Mouse (Mus musculus) kidney, adult 10 weeks (tissue): ENCODE results near the gene Rbm11. TPM values are rescaled to one million over a fixed set of nuclear protein-coding genes. Genes with fewer than 3 reads are reported as not detected.

Experiments
- polyA plus RNA-seq: library from polyadenylated mRNA; stranded (reverse); fragments of 350-450 nt; fragmentation: Illumina TruSeq; extraction: RNeasy Lipid Tissue Mini Kit (QIAGEN cat#74804); gene quantifications from one replicate; pipeline ENCODE4 v1.2.3, GENCODE M21; 2014; ENCODE audit warnings: low read depth, low replicate concordance

Gene Rbm11
- 2.4 TPM for polyA plus RNA-seq

DNA sequence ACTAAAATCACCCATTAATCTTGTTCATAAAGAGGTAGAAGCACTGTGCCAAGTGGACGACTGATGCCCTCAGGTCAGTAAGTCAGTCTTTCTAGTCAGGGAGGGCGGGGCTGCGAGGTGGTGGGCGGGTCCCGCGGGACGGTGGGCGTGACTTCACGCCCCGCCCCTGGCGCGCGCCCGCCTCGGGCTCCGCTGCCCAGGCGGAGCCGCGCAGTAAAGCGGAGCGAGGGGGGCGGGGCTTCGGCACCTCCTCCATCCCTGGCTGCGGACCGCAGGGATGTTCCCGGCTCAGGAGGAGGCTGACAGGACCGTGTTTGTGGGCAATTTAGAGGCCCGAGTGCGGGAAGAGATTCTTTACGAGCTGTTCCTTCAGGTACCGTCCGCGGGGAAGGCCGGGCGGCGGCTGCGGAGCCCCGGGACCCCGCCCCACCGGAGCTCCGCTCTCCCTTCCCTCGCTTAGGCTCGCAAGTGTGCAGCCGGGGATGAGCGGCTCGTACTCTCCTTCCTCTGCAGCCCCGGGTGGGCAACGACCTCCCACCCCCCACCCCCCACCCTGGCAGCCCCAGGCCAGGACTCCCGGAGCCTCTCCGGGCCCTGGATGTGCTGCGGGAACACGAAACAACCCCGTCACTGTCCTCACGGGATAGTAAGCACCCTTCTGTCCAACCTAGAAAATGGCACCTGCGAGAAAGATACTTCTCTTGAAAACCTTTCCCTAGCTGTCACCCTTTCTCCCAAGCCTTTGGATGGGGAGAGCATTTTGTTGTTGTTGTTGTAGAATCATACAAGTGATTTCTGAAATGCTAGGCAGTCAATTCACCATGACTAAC, at the start of gene Rbm11:
Gene Rbm11 (plus strand): TSS at position 174 of the 830 bp plus-strand sequence.

DNA sequence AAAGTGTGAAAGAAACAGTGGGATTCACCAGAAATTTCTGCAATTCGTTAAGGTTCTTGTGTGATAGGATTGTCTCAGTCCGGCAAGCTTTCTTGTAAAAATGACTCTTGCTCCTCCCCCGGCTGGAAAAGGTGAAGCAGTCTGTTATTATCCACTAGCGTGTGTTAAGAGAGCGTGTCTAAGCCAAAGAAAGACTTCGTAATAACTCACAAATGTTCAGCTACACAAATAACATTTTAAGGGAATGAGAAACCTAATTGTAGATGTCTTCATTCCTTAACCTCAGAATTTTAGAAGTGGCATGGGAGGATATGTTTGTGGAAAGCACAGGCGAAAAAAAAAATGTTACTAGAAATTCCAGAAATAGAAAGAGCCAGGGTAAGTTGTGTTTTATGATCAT, 6.7 kb upstream of the Rbm11 start, which contains the start of gene Lipi:
Gene Lipi (minus strand): TSS at position 101 of the 400 bp plus-strand sequence.

Other genes with a start within 250 kb of the Rbm11 start
- not detected for gene Lipi, start 6.8 kb upstream of the Rbm11 start, polyA plus RNA-seq
- gene Hspa13, start 174.3 kb downstream of the Rbm11 start, polyA plus RNA-seq: 69.9 TPM